Mouse (Mus musculus) lung, postnatal 0 days (tissue): ENCODE results near the gene Usp34.

ENCODE experiments used
- CTCF ChIP-seq: IDR thresholded peaks from 2 replicates; pipeline ENCODE4 v1.5.1; 2016; ENCODE audit warnings: antibody characterized with exemption, mild to moderate bottlenecking
- EP300 ChIP-seq: IDR thresholded peaks from 2 replicates; pipeline ENCODE4 v1.6.1; 2016; ENCODE audit warnings: antibody characterized with exemption, mild to moderate bottlenecking, control low read depth

DNA sequence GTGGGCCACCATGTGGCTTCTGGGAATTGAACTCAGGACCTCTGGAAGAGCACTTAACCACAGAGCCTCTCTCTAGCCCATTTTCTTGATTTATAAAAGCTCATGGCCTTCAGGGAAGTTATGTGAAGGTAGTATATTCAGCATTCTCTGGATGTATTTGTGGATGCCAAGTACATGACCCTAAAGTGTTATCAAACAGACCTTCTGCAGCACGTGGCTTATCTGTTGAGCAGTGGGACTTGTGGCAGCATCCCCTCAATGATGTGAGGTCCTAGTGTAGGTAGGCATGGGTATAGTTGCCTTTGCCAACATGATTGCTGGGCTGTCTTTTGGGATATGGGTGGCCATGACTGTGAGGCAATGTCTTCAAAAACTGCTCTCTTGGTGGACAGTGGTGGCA is 6.8 kb downstream of the Usp34 start:
- no peak for TF ChIP-seq CTCF
- TF ChIP-seq EP300, result no peak
